Mouse (Mus musculus): ENCODE measurements at regions not wholly inside any gene's neighbourhood (a gene's known extent, or its start where the extent isn't known, plus 50 kb on each side); places are given as distances from the start of the nearest gene placed in this dataset.

DNA sequence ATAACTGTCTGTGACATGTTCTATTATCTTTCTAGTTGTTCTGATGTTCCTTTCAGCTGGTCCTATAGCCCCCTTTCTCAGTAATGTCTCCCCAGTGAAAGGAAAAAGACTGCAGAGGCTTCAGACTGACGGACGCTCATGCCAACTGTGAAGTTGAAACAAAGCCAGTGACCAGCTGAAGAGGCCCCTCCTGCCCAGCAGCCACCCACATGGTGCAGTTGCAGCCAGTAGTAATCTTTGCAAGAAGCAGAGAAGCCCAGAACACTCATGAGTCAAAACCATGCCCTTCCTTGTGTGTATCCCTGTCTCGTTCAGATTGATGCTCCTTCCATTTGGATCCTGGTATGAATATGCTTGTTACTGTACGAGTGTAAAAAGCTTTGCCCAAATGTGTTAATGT is 428.7 kb upstream of the Ubash3b start:
- in situ Hi-C loops (cut with MboI) = no loop called here

DNA sequence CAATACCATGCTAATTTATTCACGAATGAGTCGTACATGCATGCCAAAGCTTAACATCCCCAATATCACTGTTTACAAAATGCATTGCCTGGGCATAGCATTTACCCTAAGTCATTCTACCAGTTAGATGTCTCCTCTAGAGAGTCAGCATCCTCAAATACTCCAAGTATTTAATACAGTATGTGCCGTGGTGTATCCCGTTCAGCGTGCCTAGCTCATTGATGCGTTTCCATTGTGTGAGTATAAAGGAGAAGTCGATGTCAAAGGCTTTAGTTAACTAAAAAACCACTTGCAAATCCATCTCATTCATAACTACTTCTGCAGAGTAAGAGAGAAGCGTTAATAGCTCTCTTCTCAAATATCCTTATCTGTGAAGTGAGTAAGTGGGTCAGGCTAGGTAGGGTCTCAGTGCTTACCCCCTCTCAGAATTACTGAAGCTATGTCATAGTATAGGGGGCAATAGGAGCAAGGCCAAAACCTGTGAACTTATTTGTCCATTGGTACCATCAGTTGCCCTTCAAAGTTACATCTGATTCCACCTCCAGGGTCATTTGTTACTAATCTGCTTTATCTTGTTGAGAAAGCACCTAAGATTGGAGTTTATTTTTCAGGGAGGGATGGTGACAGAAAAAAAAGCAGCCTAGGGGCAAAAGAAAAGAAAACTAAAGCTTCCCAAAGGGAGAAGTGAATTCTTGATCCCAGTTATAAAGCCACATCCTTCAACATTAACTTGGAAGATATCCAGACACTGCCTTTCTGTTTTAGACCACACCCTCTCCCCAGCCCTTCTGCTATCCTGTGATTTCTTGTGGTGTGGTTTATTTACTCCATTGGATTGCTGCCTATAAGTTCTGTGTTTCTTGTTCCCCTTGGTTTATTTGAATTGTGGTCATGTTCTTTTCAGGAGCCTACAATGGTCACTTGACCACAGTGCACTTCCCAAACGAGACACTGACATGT is 427.2 kb upstream of the Ubash3b start:
- in situ Hi-C loops (cut with MboI) = no loop called here

DNA sequence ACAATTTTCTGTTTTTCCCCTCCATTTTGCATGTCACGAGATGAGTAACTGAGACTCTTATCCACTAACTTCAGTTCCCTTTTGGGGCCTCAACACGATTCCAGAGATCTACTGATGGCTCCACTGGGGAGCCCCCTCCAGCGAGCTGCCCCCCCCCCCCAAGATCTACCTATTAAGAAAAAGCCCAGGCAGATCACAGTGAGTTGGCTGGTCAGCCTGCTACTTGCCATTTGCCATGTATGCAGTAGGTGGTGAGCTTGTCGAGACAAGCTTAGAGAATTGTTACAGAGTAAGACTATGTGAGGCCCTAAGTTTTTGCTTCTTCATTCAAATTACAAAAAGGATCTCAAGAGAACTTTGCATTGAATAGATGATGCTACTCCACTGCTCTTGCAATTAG is 426.3 kb upstream of the Ubash3b start:
- in situ Hi-C loops (cut with MboI) = no loop called here

GRCm38 (mm10) chr9:41586966-41587570 is 425.6 kb upstream of the Ubash3b start:
- in situ Hi-C loops (cut with MboI) = no loop called here

- in situ Hi-C loops (cut with MboI) = no loop called here
These were observed 424.8 kb upstream of the Ubash3b start for GRCm38 (mm10) chr9:41586291-41586690.

GRCm38 (mm10) chr9:41585771-41586170 is 424.3 kb upstream of the Ubash3b start:
- in situ Hi-C loops (cut with MboI) = no loop called here

DNA sequence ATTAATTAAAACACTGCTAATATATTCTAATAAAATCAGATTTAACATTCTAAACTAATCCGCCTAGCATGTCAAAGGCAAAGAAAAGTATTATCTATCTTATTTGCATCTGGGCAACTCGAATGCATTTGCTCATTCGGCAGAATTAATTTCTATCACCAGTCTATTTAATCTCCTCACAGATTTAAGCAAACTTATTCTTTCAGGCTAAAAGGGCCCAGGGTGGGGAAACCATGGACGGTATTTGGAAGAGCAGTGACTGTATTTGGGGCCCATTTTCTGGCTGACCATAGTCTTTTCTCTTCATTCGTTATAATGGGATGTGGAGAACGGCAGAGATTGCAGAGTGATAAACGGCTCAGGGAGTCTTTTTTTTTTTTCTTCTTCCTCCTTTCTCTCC is 423.5 kb upstream of the Ubash3b start:
- in situ Hi-C loops (cut with MboI) = no loop called here

GRCm38 (mm10) chr9:41583711-41584329 is 422.3 kb upstream of the Ubash3b start:
- in situ Hi-C loops (cut with MboI) = no loop called here

DNA sequence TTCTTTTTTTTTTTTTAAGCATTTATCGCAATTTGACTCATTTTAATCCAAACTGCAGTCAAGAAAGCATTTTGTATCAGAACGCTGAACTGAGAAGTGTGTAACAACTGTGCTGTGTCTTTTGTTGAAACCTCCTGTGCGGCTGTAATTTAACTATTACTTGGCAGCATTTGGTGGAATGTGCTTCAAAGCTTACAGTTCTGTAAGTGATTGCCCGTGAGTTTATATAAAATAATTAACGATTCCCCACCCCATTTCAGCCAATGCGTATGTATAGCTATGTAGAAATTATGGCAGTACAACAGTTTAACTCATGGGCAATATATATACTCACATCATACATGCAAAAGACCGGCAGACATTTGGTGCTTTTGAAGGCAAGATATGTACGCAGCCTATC is 421.8 kb upstream of the Ubash3b start:
- in situ Hi-C loops (cut with MboI) = no loop called here

DNA sequence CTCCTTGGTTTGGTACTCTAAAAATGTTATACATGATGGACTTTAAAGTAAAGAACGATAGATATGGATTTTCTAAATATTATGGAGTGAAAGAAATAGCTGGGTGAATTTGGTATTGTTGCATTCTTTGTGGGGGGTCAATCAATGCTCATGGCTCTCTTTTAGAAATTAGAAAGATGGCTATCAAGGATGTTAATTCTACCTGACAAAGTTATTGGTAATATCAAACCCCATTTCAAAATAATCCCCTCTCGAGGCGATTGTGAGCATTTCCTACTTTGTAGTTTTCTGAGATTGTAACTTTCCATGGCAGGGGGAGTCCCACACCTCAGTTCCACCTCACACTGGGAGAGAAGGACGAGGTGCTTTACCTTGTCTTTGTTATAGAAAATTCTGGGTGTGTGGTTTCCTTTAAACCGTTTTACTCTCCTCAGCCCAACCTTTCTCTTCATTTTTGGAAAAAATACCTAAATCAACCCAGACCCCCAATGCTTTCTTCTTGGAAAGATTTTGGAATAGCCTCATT is 421.3 kb upstream of the Ubash3b start:
- in situ Hi-C loops (cut with MboI) = no loop called here

- in situ Hi-C loops (cut with MboI) = no loop called here
These were observed 420.7 kb upstream of the Ubash3b start for GRCm38 (mm10) chr9:41582171-41582570.

GRCm38 (mm10) chr9:41581741-41582140 is 420.2 kb upstream of the Ubash3b start:
- in situ Hi-C loops (cut with MboI) = no loop called here

- in situ Hi-C loops (cut with MboI) = no loop called here
These were observed 419.7 kb upstream of the Ubash3b start for GRCm38 (mm10) chr9:41581152-41581551.

DNA sequence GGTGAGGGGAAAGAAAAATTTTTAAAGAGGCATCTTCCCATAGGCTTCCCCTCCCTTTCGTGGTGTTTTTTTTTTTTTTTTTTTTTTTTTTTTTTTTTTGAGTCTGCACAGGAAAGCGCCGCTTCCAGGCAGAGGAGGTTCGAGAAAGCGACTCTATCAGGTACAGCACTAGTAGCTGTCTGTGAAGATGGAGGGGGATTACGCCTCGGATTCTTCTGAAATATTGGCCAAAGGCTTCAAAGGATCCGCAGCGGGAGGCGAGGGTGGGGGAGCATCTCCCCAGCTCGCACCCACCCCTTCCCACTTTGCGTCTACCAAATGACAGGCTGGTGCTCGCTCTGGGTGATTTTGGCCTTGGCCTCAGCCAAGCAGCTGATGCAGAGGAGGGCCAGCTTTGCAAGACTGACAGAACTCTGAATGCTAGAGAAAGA is 419.1 kb upstream of the Ubash3b start:
- in situ Hi-C loops (cut with MboI) = no loop called here

DNA sequence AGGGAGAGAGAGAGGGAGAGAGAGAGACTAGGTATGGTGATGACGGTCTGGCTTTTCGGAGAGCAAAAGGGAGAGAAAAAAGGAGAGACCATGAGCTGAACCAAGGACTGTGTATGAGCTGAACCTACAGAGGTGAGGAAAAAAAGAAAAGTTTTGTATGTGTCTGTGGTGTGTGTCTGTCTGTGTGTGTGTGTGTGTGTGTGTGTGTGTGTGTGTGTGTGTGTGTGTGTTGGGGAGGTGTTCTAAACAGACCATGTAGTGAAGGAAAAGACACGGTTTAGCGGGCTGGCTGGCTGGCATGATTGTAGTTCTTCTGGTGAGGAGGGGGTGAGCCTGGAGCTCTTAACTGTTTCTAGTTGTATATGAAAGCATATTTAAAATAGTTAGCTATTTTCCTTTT is 418.6 kb upstream of the Ubash3b start:
- in situ Hi-C loops (cut with MboI) = no loop called here

DNA sequence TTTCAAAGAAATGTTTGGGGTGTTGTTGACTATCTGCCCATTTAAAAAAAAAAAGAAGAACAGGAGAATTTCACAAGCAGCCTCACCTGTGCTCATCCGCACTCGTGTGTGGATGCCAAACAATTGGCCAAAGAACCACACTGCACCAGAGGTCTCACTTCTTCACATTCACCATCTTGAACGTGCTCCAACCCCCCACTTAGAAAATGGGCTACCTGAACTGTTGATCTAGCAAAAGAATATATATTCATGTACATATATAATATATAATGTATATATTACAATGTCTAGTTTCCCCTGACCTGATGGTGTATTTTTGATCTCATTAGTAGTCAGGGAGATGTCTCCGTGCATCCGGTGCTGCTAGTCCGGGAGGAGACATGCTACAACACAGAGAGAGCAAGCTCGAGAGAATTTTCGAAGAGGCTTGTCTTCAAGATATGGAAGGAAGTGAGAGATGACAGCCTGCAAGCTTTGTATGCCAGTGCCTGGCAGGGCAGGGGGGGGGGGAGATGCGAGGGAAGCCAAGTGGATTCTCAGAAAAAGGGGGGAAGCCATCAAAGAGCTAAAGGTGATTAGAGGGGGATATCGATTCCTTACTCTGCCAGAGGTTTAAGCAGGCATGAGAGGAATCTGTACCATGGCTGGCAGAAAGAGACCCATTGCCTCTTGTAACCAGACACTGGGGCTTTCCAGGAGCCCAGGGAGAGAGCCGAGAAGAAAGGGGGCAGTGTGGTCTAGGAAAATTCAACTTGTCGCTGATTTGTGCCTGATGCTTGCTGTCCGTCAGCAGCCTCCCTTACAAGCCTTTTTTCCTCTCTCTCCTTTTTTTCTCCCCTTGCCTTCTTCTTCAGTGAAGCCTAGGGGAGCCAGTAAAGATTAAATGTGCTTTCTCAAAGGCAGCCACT is 417.9 kb upstream of the Ubash3b start:
- in situ Hi-C loops (cut with MboI) = no loop called here

DNA sequence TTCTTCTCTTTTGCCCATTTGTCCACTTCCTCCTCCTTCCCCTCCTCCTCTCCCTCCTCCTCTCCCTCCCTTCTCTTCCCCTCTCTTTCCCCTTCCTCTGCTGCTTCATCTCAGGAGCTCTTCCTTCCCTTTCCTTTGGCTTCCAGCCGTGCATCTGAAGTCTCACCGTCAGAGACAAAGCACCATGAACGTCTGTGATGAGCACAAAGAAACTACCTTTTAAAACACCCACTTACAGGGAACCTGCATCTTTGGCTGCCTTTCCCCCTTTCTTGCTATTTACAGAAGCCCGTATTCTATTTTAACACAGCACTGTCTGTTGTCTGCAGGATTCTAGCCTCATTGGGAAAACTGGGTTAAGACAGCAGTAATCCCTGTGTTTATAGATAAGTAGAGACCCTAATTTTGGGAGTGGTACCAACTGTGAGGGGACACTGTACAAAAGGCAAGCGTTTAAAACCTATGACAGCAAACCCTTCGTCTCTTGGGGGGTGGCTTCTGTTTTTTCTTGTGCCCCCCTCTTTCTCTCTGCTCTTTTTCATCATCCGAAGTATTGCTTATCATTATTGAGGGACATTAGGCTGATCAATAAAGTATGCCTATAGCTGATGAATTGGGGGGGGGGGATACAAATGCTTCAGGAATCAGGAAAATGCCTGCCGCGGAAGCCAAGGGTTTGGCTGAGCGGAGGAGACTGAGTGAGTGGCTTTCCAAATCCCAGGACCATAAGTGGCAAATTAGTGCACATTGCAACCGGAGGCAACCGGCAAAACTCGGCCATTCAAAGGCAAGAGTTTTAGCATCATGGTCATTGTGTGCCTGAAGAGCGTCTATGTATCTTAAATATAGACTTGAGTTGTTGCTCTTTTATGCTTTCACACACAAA is 417.0 kb upstream of the Ubash3b start:
- in situ Hi-C loops (cut with MboI) = no loop called here

DNA sequence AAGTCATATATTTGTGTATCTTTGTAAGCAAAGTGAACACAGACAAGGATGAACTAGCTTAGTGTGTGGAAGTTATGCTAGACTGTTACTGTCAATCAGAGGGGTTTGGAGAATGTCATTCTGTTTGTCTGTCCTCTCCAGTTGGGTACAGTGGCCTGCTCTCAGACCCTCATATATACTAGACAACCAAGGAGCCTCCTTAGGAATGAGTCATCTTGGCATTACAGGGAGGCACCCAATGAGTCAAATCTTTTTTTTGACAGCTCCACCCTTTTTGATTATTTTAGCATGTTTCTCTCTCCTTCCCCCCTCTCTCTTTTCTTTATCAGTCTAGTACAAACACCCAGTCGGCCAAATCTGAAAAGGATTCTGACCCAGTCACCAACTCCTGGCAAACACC is 416.3 kb upstream of the Ubash3b start:
- in situ Hi-C loops (cut with MboI) = no loop called here

DNA sequence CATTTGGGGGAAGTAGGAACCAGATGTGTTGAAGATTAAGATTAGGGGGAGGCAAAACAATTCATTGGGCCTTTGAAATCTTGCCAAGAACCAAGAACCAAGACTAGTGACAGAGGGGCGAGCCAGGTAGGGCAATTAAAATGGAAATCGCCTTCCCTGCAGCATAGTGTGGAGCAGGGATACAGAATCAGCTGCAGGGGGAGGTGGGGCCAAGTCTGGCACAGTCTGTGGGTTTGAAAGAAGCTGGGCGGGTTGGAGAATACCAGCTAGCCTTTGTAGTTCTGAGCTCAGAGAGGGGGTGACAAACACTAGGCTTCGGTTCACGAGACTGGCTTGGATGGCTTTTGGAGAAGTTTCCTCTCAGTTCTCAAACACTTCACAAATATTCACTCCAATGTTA is 414.3 kb upstream of the Ubash3b start:
- in situ Hi-C loops (cut with MboI) = no loop called here

DNA sequence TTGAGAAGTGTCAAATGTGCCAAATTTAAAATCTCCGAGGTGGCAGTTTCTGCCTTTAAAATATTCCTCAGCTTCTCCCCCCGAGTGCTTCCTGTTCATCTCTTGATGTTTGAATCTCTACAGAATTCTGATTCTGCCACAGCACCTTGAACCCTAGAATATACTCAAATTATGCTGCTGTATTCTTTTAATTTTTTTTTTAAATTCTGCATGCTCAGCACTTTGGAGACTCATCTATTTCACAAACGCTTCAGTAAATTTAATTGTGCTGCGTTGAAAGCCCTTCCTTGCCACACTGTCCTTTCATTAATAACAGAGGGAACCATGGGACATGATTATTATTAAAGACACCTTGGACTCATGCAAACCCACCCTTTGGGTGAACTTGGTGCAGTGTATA is 408.8 kb upstream of the Ubash3b start:
- in situ Hi-C loops (cut with MboI) = no loop called here

DNA sequence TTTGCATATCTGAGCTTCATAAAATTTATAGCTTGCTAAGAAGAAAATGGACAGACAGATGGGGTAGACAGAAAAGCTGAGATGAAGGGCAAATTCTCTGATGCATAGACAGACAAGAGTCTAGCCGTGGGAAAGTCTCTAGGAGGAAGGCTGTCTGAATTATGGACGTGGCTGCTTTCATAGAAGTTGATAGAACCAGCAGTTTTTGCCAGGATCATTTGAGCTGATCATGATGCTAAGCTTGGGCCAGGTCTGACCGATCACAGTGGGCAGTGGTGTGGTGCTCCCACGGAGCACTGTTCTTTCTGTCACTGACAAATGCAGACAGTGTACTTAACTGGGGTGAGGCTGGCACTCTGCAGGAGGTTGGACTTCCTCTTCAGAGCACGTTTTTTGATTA is 405.0 kb upstream of the Ubash3b start:
- in situ Hi-C loops (cut with MboI) = no loop called here
